Mouse (Mus musculus) ovary, postnatal 10 days (tissue): ENCODE data around the gene Smap2.

ENCODE experiments used
- DNase-seq: peaks from one replicate; pipeline ENCODE4 v3.0.0; 2022; ENCODE audit warnings: low spot score

Smap2 gene

GRCm38 (mm10) chr4:120974711-120975427 is 42.2 kb downstream of the Smap2 start:
- DNase-seq, result no peak

- DNase-seq, result no peak
These were observed 45.2 kb downstream of the Smap2 start for GRCm38 (mm10) chr4:120971842-120972241.

GRCm38 (mm10) chr4:120969382-120970146 is 47.5 kb downstream of the Smap2 start:
- no peak for DNase-seq

GRCm38 (mm10) chr4:120968486-120968885 is 48.6 kb downstream of the Smap2 start:
- no peak for DNase-seq

- DNase-seq, result no peak
These were observed 61.5 kb downstream of the Smap2 start for GRCm38 (mm10) chr4:120955586-120955985.

GRCm38 (mm10) chr4:120953667-120954066 is 63.4 kb downstream of the Smap2 start:
- no peak for DNase-seq

- no peak for DNase-seq
These were observed 64.0 kb downstream of the Smap2 start for GRCm38 (mm10) chr4:120953038-120953437.

GRCm38 (mm10) chr4:120952163-120952562 is 64.9 kb downstream of the Smap2 start:
- DNase-seq, result no peak

- DNase-seq, result peak; percentile 77
These were observed 65.5 kb downstream of the Smap2 start, which contains the start of gene Zfp69 for GRCm38 (mm10) chr4:120951428-120951973. TSS of gene Zfp69 (minus strand) at chr4:120951699.

- DNase-seq, result no peak
These were observed 66.2 kb downstream of the Smap2 start for GRCm38 (mm10) chr4:120950763-120951427.

- DNase-seq, result no peak
These were observed 68.1 kb downstream of the Smap2 start for GRCm38 (mm10) chr4:120948938-120949337.

- no peak for DNase-seq
These were observed 82.0 kb downstream of the Smap2 start for GRCm38 (mm10) chr4:120935006-120935405.

GRCm38 (mm10) chr4:120930736-120931135 is 86.3 kb downstream of the Smap2 start:
- no peak for DNase-seq

GRCm38 (mm10) chr4:120928686-120929085 is 88.4 kb downstream of the Smap2 start:
- no peak for DNase-seq

GRCm38 (mm10) chr4:120925386-120925785 is 91.7 kb downstream of the Smap2 start:
- DNase-seq, result no peak

- peak; percentile 78 for DNase-seq
These were observed 92.3 kb downstream of the Smap2 start, which contains the start of gene Exo5 for GRCm38 (mm10) chr4:120924554-120925299. TSS of gene Exo5 (minus strand) at chr4:120925017.

GRCm38 (mm10) chr4:120921461-120921860 is 95.6 kb downstream of the Smap2 start:
- DNase-seq, result no peak
